Comparison of ENCODE assay signal across 9 mouse cellular contexts in the genomic region with DNA sequence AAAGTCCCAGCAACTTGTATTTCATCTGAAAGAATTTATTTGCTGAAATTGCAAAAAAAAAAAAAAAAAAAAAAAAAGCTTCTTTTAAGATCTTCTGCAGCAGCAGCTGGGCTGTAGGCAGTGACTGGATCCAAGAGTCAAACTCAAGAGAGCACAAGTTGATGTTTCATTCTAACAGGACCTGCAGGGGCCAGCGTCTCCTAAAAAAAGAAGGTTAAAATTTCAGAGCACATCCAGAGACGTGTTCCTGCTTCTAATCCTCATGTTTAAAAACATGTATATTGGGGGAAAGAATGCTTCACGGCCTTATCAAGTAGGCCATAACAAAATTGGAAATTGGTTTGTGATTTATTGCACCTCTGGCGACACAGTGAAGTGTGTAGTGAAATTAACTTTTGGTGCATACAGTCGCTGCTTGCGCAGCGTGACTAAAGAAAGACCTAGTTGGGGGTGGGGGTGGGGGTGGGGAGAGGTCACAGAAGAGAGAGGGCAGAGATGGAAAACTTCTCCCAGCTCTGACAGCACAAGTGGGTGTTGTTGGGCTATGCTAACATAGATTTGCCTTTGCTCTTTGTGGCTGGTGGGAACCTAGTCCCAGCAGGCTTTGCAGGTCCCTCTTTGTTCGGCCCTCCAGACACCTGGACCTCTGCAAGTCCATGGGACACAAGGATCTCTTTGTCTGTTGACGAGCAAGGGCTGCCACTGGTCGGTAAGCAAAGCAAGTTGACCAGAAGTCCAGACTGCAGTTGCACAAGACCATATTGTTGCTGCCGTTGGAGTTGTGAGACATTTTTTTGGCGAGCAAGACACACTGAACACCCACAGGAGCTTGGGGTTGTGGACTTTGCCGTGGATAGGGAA.
DNase-seq lines count a peak whose midpoint lies in the region; ATAC-seq and TF ChIP-seq lines count a peak whose summit lies in the region.
"Had no signal": no experiment of that assay in that cellular context is flagged by ENCODE, and none has a peak within 500 bp of the region (broad histone marks: within the 10 kb centered on the region; RNA-seq: fewer than 3 reads in every experiment).

No protein-coding gene starts in this region.

- no peak for TF ChIP-seq CTCF in kidney, postnatal 0 days (IDR thresholded peaks at IDR 0.05; ENCODE audit: low read depth)
- no peak for TF ChIP-seq CTCF in gastrocnemius, adult 2 months (IDR thresholded peaks at IDR 0.05)

- H3K9ac ChIP-seq in kidney, postnatal 0 days (ENCODE audit: low read depth, low read length): no peak overlapping the region
- no peak overlapping the region for H3K9ac ChIP-seq in hindbrain, embryonic 13.5 days

- H3K4me2 ChIP-seq in kidney, postnatal 0 days (ENCODE audit: low read length): no peak overlapping the region
- H3K4me2 ChIP-seq in hindbrain, embryonic 13.5 days: no peak overlapping the region

- no peaks in the 10 kb centered on the region for H3K4me1 ChIP-seq in kidney, postnatal 0 days (replicated peaks; ENCODE audit: insufficient read depth, low read length)
- H3K4me1 ChIP-seq in hindbrain, embryonic 13.5 days (replicated peaks): no peaks in the 10 kb centered on the region

- H3K36me3 ChIP-seq in kidney, postnatal 0 days (ENCODE audit: insufficient read depth, low read length): no peaks in the 10 kb centered on the region
- H3K36me3 ChIP-seq in hindbrain, embryonic 13.5 days: no peaks in the 10 kb centered on the region

- H3K27me3 ChIP-seq in kidney, postnatal 0 days (ENCODE audit: insufficient read depth, low read length): no peaks in the 10 kb centered on the region
- H3K27me3 ChIP-seq in hindbrain, embryonic 13.5 days: no peaks in the 10 kb centered on the region
- H3K27me3 ChIP-seq: Patski had no signal

- no peak overlapping the region for H3K27ac ChIP-seq in kidney, postnatal 0 days
- peak overlapping the region; percentile 14; the same call in 1 of the 2 replicates for H3K27ac ChIP-seq in hindbrain, embryonic 13.5 days
- H3K27ac ChIP-seq in gastrocnemius, adult 2 months: no peak overlapping the region

- no peak for ATAC-seq in kidney, postnatal 0 days (replicated peaks; ENCODE audit: low FRiP score, low read depth)
- ATAC-seq in hindbrain, embryonic 13.5 days (ENCODE audit: low FRiP score): no peak
- ATAC-seq: Patski had no signal

- H3K4me3 ChIP-seq in kidney, postnatal 0 days (replicated peaks; ENCODE audit: low read depth, low read length): no peak overlapping the region
- no peak overlapping the region for H3K4me3 ChIP-seq in hindbrain, embryonic 13.5 days
- no peak overlapping the region for H3K4me3 ChIP-seq in gastrocnemius, adult 2 months
- H3K4me3 ChIP-seq: erythroblast, embryonic 14.5 days had no signal

- peak; percentile 44 for DNase-seq in kidney, postnatal 0 days (ENCODE audit: low spot score)
- no peak for DNase-seq in kidney, adult 8-10 months
- DNase-seq in embryo, embryonic 10.5 days (ENCODE audit: low spot score): peak; percentile 28
- DNase-seq in lung, postnatal 4 days: peak; percentile 5 to 41
- DNase-seq in gastrocnemius, adult 2 months: no peak
- DNase-seq in cerebellum, postnatal 25 days: no peak

- 42% methylated on average over 13 of the region's 13 CpGs for WGBS in kidney, postnatal 0 days
- 64% methylated on average over 13 of the region's 13 CpGs for WGBS in hindbrain, embryonic 13.5 days

- intact Hi-C loops in gastrocnemius, adult 2 months (cut with DNase I): no loop called here

- H3K9me3 ChIP-seq in kidney, postnatal 0 days (replicated peaks; ENCODE audit: low read length): no peaks in the 10 kb centered on the region
- H3K9me3 ChIP-seq in hindbrain, embryonic 13.5 days: no peaks in the 10 kb centered on the region

Comparison
In these comparisons a context has a peak if more than half of its experiments do, and no peak if none do; other contexts are left out.
1. DNase-seq: peak in kidney, postnatal 0 days (single experiment), embryo, embryonic 10.5 days (single experiment) and lung, postnatal 4 days (2 of 2); none in kidney, adult 8-10 months (0 of 2), gastrocnemius, adult 2 months (single experiment) and cerebellum, postnatal 25 days (0 of 2).